Mouse (Mus musculus): ENCODE data around the gene Bcat1. TPM values are rescaled to one million over a fixed set of nuclear protein-coding genes. Genes with fewer than 3 reads are reported as not detected.

Bcat1 gene
- polyA plus RNA-seq, 1 experiment from 2014 or later = 14.9 TPM

- WGBS = 72% methylated on average over 6 of the region's 6 CpGs
- Histone ChIP-seq H3K36me3 (ENCODE audit: insufficient read depth) (no peaks in the 10 kb centered on the region), H3K4me2 (no peak overlapping the region), H3K4me1 (ENCODE audit: insufficient read depth) (no peaks in the 10 kb centered on the region), H3K27me3 (ENCODE audit: insufficient read depth, low read length) (no peaks in the 10 kb centered on the region), H3K4me3 (ENCODE audit: low read depth, low read length) (no peak overlapping the region), H3K27ac (ENCODE audit: low read depth) (no peak overlapping the region), H3K9ac (no peak overlapping the region), H3K9me3 (ENCODE audit: low read depth, low read length) (no peaks in the 10 kb centered on the region)
- DNase-seq (no peak), ATAC-seq (ENCODE audit: insufficient read depth) (no peak)
- no peak for TF ChIP-seq CTCF (IDR thresholded peaks at IDR 0.05; ENCODE audit: low read depth)
These were observed 9.6 kb downstream of the Bcat1 start for GRCm38 (mm10) chr6:145066416-145066815.

DNA sequence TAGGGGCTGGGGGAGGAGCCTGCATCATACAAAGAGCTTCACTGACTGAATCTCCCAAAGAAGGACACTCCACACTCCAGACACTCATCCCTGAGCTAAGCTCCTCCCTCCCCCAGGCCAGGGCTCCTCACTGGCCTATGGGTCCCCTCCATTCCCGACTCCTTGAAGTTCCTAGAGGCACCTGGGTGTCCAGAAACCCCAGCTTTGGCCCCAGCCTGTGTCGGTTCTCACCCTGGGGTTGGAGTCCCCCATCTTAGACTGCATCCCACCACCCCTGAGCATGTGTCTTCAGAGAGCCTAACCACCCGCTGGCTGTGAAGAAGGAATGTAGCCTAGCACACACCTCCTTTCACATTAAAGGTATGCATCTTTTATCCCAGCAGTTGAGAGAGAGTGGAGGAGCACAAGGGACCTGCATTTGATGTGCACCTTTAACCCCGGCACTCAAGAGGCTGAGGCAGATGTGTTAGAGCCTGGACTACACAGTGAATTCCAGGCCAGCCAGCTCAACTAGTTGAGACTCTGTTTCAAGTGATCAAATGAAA, 10.6 kb downstream of the Bcat1 start:
- no peaks in the 10 kb centered on the region for H3K9me3 ChIP-seq (ENCODE audit: low read depth, low read length)
- ATAC-seq (ENCODE audit: insufficient read depth) (peak; percentile 8; the same call in 1 of the 2 replicates), DNase-seq (no peak)
- no peaks in the 10 kb centered on the region for H3K27me3 ChIP-seq (ENCODE audit: insufficient read depth, low read length)
- no peak overlapping the region for H3K4me3 ChIP-seq (ENCODE audit: low read depth, low read length)
- no peak for TF ChIP-seq CTCF (IDR thresholded peaks at IDR 0.05; ENCODE audit: low read depth)
- H3K36me3 ChIP-seq (ENCODE audit: insufficient read depth) = no peaks in the 10 kb centered on the region
- no peak overlapping the region for H3K9ac ChIP-seq
- WGBS = 68% methylated on average over 4 of the region's 4 CpGs
- H3K4me1 ChIP-seq (ENCODE audit: insufficient read depth) = no peaks in the 10 kb centered on the region
- H3K27ac ChIP-seq (ENCODE audit: low read depth) = no peak overlapping the region
- no peak overlapping the region for H3K4me2 ChIP-seq

DNA sequence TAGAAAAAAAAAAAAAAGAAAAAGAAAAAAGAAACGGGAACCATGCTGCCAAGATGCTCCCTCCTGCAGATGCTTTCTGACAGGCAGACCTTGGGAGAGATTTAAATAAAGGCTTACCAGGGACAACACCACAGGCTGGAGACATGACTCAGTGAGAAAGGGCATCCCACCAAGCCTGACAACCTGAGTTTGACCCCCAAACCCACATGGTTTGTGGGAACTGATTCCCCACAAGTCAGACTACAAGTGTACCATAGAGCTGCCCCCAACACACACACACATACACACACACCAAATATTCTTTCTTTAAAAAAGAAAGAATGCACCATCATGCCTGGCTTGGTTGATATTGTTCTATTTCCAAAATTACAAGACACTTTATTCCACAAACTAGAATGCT, 11.9 kb downstream of the Bcat1 start:
- no peaks in the 10 kb centered on the region for H3K9me3 ChIP-seq (ENCODE audit: low read depth, low read length)
- DNase-seq = no peak
- no peak for TF ChIP-seq CTCF (IDR thresholded peaks at IDR 0.05; ENCODE audit: low read depth)
- H3K4me3 ChIP-seq (ENCODE audit: low read depth, low read length) = no peak overlapping the region
- no peaks in the 10 kb centered on the region for H3K4me1 ChIP-seq (ENCODE audit: insufficient read depth)
- no peak overlapping the region for H3K4me2 ChIP-seq
- H3K36me3 ChIP-seq (ENCODE audit: insufficient read depth) = no peaks in the 10 kb centered on the region
- H3K9ac ChIP-seq = no peak overlapping the region
- ATAC-seq (ENCODE audit: insufficient read depth) = no peak
- no peak overlapping the region for H3K27ac ChIP-seq (ENCODE audit: low read depth)
- H3K27me3 ChIP-seq (ENCODE audit: insufficient read depth, low read length) = no peaks in the 10 kb centered on the region
- 73% methylated on average over 1 of the region's 1 CpGs for WGBS

DNA sequence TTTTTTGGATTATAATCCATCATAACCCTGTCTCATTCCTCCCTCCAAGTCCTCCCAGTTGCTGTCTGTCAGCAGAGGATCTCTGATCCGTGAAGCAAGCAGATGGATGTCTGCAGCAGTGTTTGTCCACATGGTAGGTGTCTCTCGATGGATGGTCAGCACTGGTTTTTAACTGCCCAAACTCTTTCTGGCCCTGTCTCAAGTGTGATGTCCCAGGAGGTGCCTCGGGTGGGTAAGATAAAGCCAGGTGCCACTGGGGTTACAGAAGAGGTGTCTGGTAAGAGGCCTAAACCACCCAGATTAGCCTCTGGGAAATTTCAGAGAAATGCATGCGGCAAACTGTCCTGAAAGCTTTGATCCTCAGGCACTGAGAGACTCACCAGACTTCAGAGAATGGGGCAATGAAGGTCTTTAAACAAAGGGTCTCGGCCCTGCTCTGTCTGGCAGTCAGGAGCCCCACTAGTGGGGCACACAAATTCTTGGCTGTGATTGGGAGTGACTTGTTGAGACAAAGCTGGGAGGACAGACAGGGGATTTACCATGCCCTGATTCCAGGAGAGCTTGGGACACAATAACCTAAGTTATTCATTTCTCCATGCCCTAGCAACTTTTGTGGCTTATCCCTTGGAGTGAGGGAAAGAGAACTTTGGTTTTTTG, 12.6 kb downstream of the Bcat1 start:
- no peak overlapping the region for H3K27ac ChIP-seq (ENCODE audit: low read depth)
- H3K4me1 ChIP-seq (ENCODE audit: insufficient read depth) = no peaks in the 10 kb centered on the region
- no peaks in the 10 kb centered on the region for H3K27me3 ChIP-seq (ENCODE audit: insufficient read depth, low read length)
- TF ChIP-seq CTCF (IDR thresholded peaks at IDR 0.05; ENCODE audit: low read depth) = no peak
- no peaks in the 10 kb centered on the region for H3K9me3 ChIP-seq (ENCODE audit: low read depth, low read length)
- ATAC-seq (ENCODE audit: insufficient read depth) (no peak), DNase-seq (no peak)
- H3K36me3 ChIP-seq (ENCODE audit: insufficient read depth) = no peaks in the 10 kb centered on the region
- H3K4me2 ChIP-seq = no peak overlapping the region
- H3K9ac ChIP-seq = no peak overlapping the region
- no peak overlapping the region for H3K4me3 ChIP-seq (ENCODE audit: low read depth, low read length)
- WGBS = 28% methylated on average over 5 of the region's 5 CpGs

- Histone ChIP-seq H3K4me3 (ENCODE audit: low read depth, low read length) (no peak overlapping the region), H3K9ac (no peak overlapping the region), H3K27me3 (ENCODE audit: insufficient read depth, low read length) (no peaks in the 10 kb centered on the region), H3K4me1 (ENCODE audit: insufficient read depth) (no peaks in the 10 kb centered on the region), H3K36me3 (ENCODE audit: insufficient read depth) (no peaks in the 10 kb centered on the region), H3K27ac (ENCODE audit: low read depth) (no peak overlapping the region), H3K9me3 (ENCODE audit: low read depth, low read length) (no peaks in the 10 kb centered on the region), H3K4me2 (no peak overlapping the region)
- 29% methylated on average over 4 of the region's 4 CpGs for WGBS
- ATAC-seq (ENCODE audit: insufficient read depth) = no peak
- TF ChIP-seq CTCF (IDR thresholded peaks at IDR 0.05; ENCODE audit: low read depth) = no peak
- no peak for DNase-seq
These were observed 13.2 kb downstream of the Bcat1 start for GRCm38 (mm10) chr6:145062763-145063162.

GRCm38 (mm10) chr6:145061361-145061760, 14.6 kb downstream of the Bcat1 start:
- TF ChIP-seq CTCF (IDR thresholded peaks at IDR 0.05; ENCODE audit: low read depth) = no peak
- no peak overlapping the region for H3K27ac ChIP-seq (ENCODE audit: low read depth)

DNA sequence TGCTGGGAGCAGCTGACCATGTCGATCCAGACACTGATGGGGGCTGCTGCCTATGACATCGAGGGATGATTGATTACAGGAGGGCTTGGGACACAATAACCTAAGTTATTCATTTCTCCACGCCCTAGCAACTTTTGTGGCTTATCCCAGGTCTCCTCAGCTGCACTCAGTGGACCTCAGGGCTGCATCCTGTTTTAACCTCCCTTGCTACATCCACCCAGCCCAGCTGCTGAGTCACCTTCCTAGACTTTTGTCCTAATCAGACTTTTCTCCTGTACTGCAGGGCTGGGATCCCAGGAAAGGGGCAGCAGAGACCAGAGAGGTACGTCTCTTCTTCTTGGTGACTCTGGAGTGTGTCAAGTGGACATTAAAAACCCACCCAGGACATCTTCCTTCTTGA, 19.9 kb downstream of the Bcat1 start:
- no peak overlapping the region for H3K27ac ChIP-seq (ENCODE audit: low read depth)
- DNase-seq (no peak), ATAC-seq (ENCODE audit: insufficient read depth) (no peak)
- H3K4me2 ChIP-seq = no peak overlapping the region
- 71% methylated on average over 4 of the region's 4 CpGs for WGBS
- no peak overlapping the region for H3K4me3 ChIP-seq (ENCODE audit: low read depth, low read length)
- no peak overlapping the region for H3K9ac ChIP-seq
- H3K4me1 ChIP-seq (ENCODE audit: insufficient read depth) = no peaks in the 10 kb centered on the region
- H3K36me3 ChIP-seq (ENCODE audit: insufficient read depth) = no peaks in the 10 kb centered on the region
- no peak for TF ChIP-seq CTCF (IDR thresholded peaks at IDR 0.05; ENCODE audit: low read depth)
- H3K27me3 ChIP-seq (ENCODE audit: insufficient read depth, low read length) = no peaks in the 10 kb centered on the region
- no peaks in the 10 kb centered on the region for H3K9me3 ChIP-seq (ENCODE audit: low read depth, low read length)

More at GRCm38 (mm10) chr6:145061361-145061760, 14.6 kb downstream of the Bcat1 start:
- Histone ChIP-seq H3K4me2 (no peak overlapping the region), H3K9me3 (ENCODE audit: low read depth, low read length) (no peaks in the 10 kb centered on the region), H3K27me3 (ENCODE audit: insufficient read depth, low read length) (no peaks in the 10 kb centered on the region), H3K9ac (no peak overlapping the region), H3K4me3 (ENCODE audit: low read depth, low read length) (no peak overlapping the region), H3K36me3 (ENCODE audit: insufficient read depth) (no peaks in the 10 kb centered on the region), H3K4me1 (ENCODE audit: insufficient read depth) (no peaks in the 10 kb centered on the region)
- DNase-seq (no peak), ATAC-seq (ENCODE audit: insufficient read depth) (no peak)
- WGBS = 91% methylated on average over 1 of the region's 1 CpGs
